Mouse (Mus musculus): ENCODE results near the gene Tapbp. TPM values are rescaled to one million over a fixed set of nuclear protein-coding genes. Genes with fewer than 3 reads are reported as not detected.

Tapbp gene
- polyA plus RNA-seq, 1 experiment from 2014 or later: 27.6 TPM

DNA sequence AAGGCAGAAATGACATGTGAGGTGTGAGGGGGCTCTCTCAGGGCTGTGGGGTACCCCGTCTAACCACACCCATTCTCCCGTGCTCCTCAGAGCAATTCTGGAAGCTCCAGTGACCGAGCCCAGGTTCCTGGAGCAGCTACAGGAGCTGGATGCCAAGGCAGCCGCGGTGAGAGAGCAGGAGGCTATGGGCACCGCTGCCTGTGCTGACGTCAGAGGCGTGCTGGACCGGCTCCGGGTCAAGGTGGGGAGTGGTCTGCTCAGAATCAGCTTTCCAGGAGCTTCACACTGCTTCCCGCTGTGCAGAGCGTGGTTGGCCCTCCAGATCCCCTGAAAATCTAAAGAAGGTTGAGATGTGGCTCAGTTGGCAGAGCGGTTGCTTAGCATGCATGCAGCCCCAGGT is 43.4 kb downstream of the Tapbp start:
- 90% methylated on average over 13 of the region's 13 CpGs for WGBS (ENCODE audit: insufficient replicate concordance)
- Histone ChIP-seq H3K4me3 (replicated peaks) (no peak overlapping the region), H3K36me3 (peaks cover 71% of the 10 kb centered on the region), H3K27ac (no peak overlapping the region), H3K27me3 (no peaks in the 10 kb centered on the region), H3K4me1 (replicated peaks) (peaks cover 25% of the 10 kb centered on the region), H3K9me3 (replicated peaks) (no peaks in the 10 kb centered on the region), H3K9ac (no peak overlapping the region), H3K4me2 (no peak overlapping the region)
- no peak for DNase-seq
- ATAC-seq (ENCODE audit: low read depth): no peak

DNA sequence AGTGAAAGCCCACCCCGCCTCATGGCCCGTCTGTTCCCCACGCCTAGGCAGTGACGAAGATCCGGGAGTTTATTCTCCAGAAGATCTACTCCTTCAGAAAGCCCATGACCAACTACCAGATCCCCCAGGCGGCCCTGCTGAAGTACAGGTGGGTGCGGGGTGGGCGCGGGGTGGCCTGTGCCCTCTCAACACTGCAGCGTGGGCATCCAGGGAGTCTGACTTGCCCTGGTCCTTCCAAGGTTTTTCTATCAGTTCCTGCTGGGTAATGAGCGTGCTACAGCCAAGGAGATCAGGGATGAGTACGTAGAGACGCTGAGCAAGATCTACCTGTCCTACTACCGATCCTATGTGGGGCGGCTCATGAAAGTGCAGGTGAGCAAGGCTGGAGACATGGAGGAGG is 44.2 kb downstream of the Tapbp start:
- Histone ChIP-seq H3K36me3 (peaks cover 68% of the 10 kb centered on the region), H3K27ac (no peak overlapping the region), H3K9me3 (replicated peaks) (no peaks in the 10 kb centered on the region), H3K4me1 (replicated peaks) (peaks cover 18% of the 10 kb centered on the region), H3K4me3 (replicated peaks) (no peak overlapping the region), H3K9ac (no peak overlapping the region), H3K27me3 (no peaks in the 10 kb centered on the region), H3K4me2 (no peak overlapping the region)
- DNase-seq (no peak), ATAC-seq (ENCODE audit: low read depth) (no peak)
- 78% methylated on average over 15 of the region's 15 CpGs for WGBS (ENCODE audit: insufficient replicate concordance)

DNA sequence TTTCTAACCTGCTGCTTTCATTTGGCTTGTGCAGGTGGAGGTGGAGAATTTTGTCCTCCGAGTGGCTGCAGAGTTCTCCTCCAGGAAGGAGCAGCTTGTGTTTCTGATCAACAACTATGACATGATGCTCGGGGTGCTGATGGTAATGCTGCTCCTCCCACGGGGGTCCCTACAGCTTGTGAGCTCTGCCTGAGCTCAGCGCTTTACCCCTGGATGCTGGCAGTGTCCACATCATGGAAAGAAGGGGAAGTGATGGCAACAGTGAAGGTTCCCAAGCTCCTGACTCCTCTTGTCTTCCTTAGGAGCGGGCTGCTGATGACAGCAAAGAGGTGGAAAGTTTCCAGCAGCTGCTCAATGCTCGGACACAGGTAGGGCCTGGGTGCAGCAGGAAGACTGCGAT is 47.2 kb downstream of the Tapbp start:
- no peak overlapping the region for H3K4me2 ChIP-seq
- H3K9ac ChIP-seq: no peak overlapping the region
- peaks cover 84% of the 10 kb centered on the region for H3K36me3 ChIP-seq
- H3K4me1 ChIP-seq (replicated peaks): peaks cover 2% of the 10 kb centered on the region; the same call in 1 of the 2 replicates
- DNase-seq: no peak
- ATAC-seq (ENCODE audit: low read depth): no peak
- no peak overlapping the region for H3K27ac ChIP-seq
- no peak overlapping the region for H3K4me3 ChIP-seq (replicated peaks)
- WGBS (ENCODE audit: insufficient replicate concordance): 78% methylated on average over 7 of the region's 7 CpGs
- no peaks in the 10 kb centered on the region for H3K9me3 ChIP-seq (replicated peaks)
- no peaks in the 10 kb centered on the region for H3K27me3 ChIP-seq

DNA sequence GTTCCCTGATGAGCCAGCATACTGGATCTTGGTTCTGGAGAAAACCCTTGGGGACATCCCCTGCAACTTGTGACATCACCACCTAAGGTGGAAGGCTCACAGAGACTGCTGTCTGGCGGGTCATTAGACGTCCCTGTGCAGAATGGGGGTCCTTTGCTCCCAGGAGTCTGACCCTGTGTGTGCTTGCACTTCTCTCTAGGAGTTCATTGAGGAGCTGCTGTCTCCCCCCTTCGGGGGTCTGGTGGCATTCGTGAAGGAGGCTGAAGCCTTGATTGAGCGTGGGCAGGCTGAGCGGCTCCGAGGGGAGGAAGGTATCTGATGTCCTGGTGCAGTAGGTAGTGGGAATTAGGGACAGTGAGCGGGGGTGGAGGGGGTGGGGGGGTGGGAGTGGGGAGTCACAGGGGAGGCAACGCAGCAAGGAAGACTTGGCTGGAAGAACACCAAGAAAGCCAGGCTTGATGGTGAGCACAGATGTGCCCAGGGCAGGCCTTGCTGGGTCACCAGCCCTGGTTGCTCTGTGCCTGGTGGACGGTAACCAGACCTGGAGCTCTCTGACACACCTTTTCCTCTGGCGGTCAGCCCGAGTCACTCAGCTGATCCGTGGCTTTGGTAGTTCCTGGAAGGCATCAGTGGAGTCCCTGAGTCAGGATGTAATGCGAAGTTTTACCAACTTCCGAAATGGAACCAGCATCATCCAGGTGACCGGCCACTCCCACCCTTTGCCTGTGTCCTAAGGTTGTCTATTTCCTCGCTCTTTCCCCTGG is 49.6 kb downstream of the Tapbp start:
- Histone ChIP-seq H3K9ac (no peak overlapping the region), H3K4me1 (replicated peaks) (0 out of 2 replicates have a peak, but pooled peaks cover 3% of the 10 kb centered on the region), H3K27ac (no peak overlapping the region), H3K36me3 (peaks cover 60% of the 10 kb centered on the region), H3K4me2 (no peak overlapping the region), H3K9me3 (replicated peaks) (no peaks in the 10 kb centered on the region), H3K27me3 (no peaks in the 10 kb centered on the region), H3K4me3 (replicated peaks) (no peak overlapping the region)
- DNase-seq (no peak), ATAC-seq (ENCODE audit: low read depth) (no peak)
- WGBS (ENCODE audit: insufficient replicate concordance): 84% methylated on average over 17 of the region's 17 CpGs

DNA sequence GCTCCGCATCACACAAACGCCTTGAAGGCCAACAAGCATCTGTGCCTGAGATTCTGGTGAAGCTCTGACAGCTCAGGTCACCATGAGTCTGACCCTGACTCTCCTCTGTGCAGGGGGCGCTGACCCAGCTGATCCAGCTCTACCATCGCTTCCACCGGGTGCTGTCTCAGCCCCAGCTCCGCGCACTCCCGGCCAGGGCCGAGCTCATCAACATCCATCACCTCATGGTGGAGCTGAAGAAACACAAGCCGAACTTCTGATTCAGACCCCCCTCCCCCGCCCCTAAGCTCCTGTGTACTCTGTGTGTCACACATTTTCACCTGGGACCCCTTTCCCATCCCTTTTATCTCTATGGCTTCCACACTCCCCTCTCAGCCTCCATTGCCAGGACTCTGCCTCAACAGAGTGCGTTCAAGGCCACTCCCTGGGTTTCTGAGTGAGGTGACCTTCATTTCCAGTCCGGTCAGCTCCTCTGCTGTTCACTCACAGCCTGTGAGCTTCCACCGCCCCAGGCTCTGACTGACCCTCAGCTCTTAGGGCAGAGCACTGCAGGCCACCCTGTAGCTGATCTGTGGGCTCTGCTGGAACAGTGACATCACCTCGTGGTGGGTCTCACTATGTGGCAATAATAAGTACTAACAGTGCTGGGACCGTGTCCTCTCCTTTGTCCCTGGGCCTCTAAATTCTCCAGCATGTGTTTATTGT is 50.3 kb downstream of the Tapbp start:
- Histone ChIP-seq H3K4me2 (no peak overlapping the region), H3K9me3 (replicated peaks) (no peaks in the 10 kb centered on the region), H3K4me3 (replicated peaks) (no peak overlapping the region), H3K9ac (no peak overlapping the region), H3K27me3 (no peaks in the 10 kb centered on the region), H3K36me3 (peaks cover 53% of the 10 kb centered on the region), H3K4me1 (replicated peaks) (0 out of 2 replicates have a peak, but pooled peaks cover 3% of the 10 kb centered on the region), H3K27ac (no peak overlapping the region)
- ATAC-seq (ENCODE audit: low read depth) (no peak), DNase-seq (no peak)
- WGBS (ENCODE audit: insufficient replicate concordance): 83% methylated on average over 16 of the region's 16 CpGs

DNA sequence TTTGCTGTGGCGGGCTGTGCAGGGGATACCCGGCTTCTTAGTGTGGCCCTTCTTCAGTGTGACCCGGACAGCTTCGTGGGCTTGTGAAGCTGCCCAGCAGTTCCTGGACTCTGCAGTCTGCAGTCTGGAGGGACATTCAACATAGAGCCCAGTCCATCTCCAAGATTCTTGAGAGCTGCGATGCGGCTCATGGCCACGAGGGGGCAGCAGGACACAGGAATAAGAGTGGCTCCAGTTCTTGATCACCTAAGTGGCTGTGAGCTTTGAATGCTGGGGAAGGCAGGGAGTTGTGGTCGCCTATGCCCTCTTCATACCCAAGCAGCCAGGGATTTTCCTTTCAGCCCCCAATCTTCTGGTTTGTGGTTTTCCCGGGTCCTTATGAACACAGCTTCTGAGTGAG is 52.8 kb downstream of the Tapbp start:
- Histone ChIP-seq H3K36me3 (peaks cover 28% of the 10 kb centered on the region), H3K9ac (no peak overlapping the region), H3K9me3 (replicated peaks) (no peaks in the 10 kb centered on the region), H3K4me3 (replicated peaks) (no peak overlapping the region), H3K4me2 (no peak overlapping the region), H3K27ac (no peak overlapping the region), H3K27me3 (no peaks in the 10 kb centered on the region), H3K4me1 (replicated peaks) (peaks cover 8% of the 10 kb centered on the region)
- WGBS (ENCODE audit: insufficient replicate concordance): 2% methylated on average over 9 of the region's 9 CpGs
- ATAC-seq (ENCODE audit: low read depth) (peak; percentile 68), DNase-seq (peak; percentile 74)

DNA sequence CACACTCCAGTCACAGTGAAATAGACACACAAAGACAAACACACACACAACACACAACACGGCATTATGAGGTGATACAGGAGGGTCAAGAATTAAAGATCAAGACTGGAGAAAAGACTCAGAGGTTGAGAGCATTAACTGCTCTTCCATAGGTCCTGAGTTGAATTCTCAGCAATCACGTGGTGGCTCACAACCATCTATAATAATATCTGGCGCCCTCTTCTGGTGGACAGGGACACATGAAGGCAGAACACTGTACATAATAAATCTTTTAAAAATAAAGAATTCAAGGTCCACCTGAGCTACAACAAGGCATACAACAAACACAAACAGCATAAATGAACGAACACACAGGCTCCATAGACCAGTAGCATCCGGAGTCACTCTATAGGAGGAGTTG is 53.2 kb downstream of the Tapbp start:
- Histone ChIP-seq H3K27ac (no peak overlapping the region), H3K36me3 (peaks cover 23% of the 10 kb centered on the region), H3K27me3 (no peaks in the 10 kb centered on the region), H3K9ac (no peak overlapping the region), H3K4me1 (replicated peaks) (peaks cover 12% of the 10 kb centered on the region), H3K4me2 (no peak overlapping the region), H3K4me3 (replicated peaks) (no peak overlapping the region), H3K9me3 (replicated peaks) (no peaks in the 10 kb centered on the region)
- WGBS (ENCODE audit: insufficient replicate concordance): 21% methylated on average over 5 of the region's 5 CpGs
- no peak for DNase-seq
- peak; percentile 55 for ATAC-seq (ENCODE audit: low read depth)

DNA sequence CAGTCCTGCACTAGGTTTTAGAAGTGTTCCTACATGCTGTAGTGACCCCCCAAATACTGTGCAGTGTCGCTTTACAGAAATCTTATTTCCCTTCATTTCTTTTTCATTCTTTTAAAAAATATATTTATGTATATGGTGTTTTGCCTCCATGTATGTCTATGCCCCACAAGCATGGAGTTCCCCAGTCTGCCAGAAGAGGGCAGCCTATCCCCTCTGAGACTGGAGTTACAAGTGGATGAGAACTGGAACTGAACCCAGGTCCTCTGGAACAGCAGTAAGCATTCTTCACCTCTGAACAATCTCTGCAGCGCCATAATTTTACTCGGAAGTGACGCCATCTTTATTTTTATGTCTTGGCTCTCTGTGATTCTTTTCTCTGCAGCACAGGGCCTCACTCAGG is 53.7 kb downstream of the Tapbp start:
- WGBS (ENCODE audit: insufficient replicate concordance): 68% methylated on average over 4 of the region's 4 CpGs
- ATAC-seq (ENCODE audit: low read depth): no peak

DNA sequence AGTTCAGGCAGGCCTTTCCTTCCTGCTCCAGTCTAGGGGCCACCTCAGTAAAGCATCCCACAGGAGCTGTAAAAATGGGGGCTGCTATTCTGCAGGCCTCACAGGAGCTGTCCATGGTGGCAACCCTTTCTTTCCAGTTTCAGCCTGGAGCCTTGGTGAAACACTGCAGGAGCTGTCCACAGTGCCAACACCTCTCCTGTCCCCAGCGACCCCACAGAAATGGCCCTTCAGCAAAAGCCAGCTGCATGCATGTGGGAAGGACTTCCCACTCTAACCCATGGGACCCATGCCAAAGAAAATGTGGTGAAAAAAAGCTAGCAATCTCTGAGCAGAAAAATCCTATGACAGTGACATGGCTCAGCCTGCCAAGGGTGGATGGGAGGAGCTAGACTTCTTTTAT is 57.0 kb downstream of the Tapbp start:
- H3K9me3 ChIP-seq (replicated peaks): no peaks in the 10 kb centered on the region
- H3K9ac ChIP-seq: no peak overlapping the region
- DNase-seq (no peak), ATAC-seq (ENCODE audit: low read depth) (no peak)
- no peak overlapping the region for H3K4me2 ChIP-seq
- 5% methylated on average over 1 of the region's 1 CpGs for WGBS (ENCODE audit: insufficient replicate concordance)
- no peak overlapping the region for H3K27ac ChIP-seq
- H3K4me3 ChIP-seq (replicated peaks): no peak overlapping the region
- peaks cover 14% of the 10 kb centered on the region for H3K4me1 ChIP-seq (replicated peaks)
- H3K36me3 ChIP-seq: no peaks in the 10 kb centered on the region
- H3K27me3 ChIP-seq: peaks cover 19% of the 10 kb centered on the region

More for the DNA sequence above, 53.7 kb downstream of the Tapbp start:
- H3K4me2 ChIP-seq: no peak overlapping the region
- DNase-seq: no peak
- peaks cover 12% of the 10 kb centered on the region for H3K4me1 ChIP-seq (replicated peaks)
- peaks cover 21% of the 10 kb centered on the region for H3K36me3 ChIP-seq
- H3K27me3 ChIP-seq: no peaks in the 10 kb centered on the region
- H3K4me3 ChIP-seq (replicated peaks): no peak overlapping the region
- no peak overlapping the region for H3K27ac ChIP-seq
- no peak overlapping the region for H3K9ac ChIP-seq
- no peaks in the 10 kb centered on the region for H3K9me3 ChIP-seq (replicated peaks)

DNA sequence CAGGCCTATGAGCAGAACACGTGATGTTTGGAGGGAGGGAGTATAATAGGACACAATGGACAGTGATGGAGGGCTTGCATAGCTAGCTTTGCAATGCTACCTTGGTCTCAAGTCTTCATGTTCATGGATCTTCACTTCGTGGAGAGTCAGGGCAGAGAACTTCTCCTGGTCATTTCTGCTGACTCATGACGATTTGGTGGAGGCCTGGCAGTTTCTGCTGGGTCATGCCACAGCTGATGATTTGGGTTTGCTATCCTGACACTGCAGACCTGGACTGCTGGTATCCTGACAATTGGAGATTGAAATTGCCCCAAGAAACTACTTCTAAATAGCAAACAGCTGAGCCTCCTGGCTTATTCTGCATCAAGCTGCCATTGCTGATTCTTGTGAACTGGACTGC is 57.9 kb downstream of the Tapbp start:
- Histone ChIP-seq H3K27me3 (peaks cover 28% of the 10 kb centered on the region), H3K4me1 (replicated peaks) (peaks cover 22% of the 10 kb centered on the region), H3K36me3 (no peaks in the 10 kb centered on the region), H3K4me3 (replicated peaks) (no peak overlapping the region), H3K9ac (no peak overlapping the region), H3K9me3 (replicated peaks) (no peaks in the 10 kb centered on the region), H3K27ac (no peak overlapping the region), H3K4me2 (no peak overlapping the region)
- WGBS (ENCODE audit: insufficient replicate concordance): 37% methylated on average over 3 of the region's 3 CpGs
- ATAC-seq (ENCODE audit: low read depth) (0 out of 2 replicates have a peak, but pooled peaks have one; percentile 33), DNase-seq (peak; percentile 51)

DNA sequence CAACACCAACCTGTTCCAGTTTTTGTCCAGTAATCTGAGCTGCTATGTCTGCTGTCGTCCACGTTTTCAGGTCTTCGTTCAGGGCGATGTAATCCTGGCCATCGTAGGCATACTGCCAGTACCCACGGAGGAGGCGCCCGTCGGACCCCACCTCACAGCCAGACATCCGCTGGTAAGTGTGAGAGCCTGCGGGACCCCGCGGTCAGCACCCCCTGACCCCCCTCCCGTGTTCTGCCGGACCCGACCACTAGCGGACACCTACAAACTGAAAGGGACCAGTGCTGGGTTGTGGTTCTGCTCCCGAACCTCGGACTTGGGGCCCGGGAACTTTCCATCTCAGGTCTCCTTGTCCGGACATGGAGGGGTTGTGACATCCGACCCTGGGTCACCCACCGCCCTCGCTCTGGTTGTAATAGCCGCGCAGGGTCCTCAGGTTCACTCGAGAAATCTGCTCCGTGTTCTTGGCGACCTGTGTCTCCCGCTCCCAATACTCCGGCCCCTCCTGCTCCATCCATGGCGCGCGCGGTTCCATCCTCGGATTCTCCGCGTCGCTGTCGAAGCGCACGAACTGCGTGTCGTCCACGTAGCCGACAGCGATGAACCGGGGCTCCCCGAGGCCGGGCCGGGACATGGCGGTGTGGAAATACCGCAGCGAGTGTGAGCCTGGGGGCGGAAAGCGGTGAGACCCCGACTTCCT is 62.3 kb downstream of the Tapbp start:
- H3K4me2 ChIP-seq: peak overlapping the region; percentile 85
- H3K36me3 ChIP-seq: no peaks in the 10 kb centered on the region
- DNase-seq: no peak
- H3K4me1 ChIP-seq (replicated peaks): peaks cover 50% of the 10 kb centered on the region
- no peaks in the 10 kb centered on the region for H3K9me3 ChIP-seq (replicated peaks)
- peak overlapping the region; percentile 61 for H3K9ac ChIP-seq
- peak overlapping the region; percentile 62 for H3K4me3 ChIP-seq (replicated peaks)
- H3K27ac ChIP-seq: no peak overlapping the region; the same call in 1 of the 2 replicates
- WGBS (ENCODE audit: insufficient replicate concordance): 3% methylated on average over 57 of the region's 57 CpGs
- no peak for ATAC-seq (ENCODE audit: low read depth)
- peaks cover 41% of the 10 kb centered on the region for H3K27me3 ChIP-seq
